Mouse (Mus musculus): ENCODE measurements around the gene Aebp1. TPM values are rescaled to one million over a fixed set of nuclear protein-coding genes. Genes with fewer than 3 reads are reported as not detected.

The Aebp1 gene
- polyA plus RNA-seq, 1 experiment from 2014 or later = 32.5 TPM

GRCm38 (mm10) chr11:5868324-5868723 is 6.6 kb downstream of the Aebp1 start:
- Histone ChIP-seq H3K4me1 (ENCODE audit: insufficient read depth) (no peaks in the 10 kb centered on the region), H3K9me3 (ENCODE audit: low read depth, low read length) (no peaks in the 10 kb centered on the region), H3K36me3 (ENCODE audit: insufficient read depth) (peaks cover 62% of the 10 kb centered on the region), H3K27me3 (ENCODE audit: insufficient read depth, low read length) (no peaks in the 10 kb centered on the region), H3K4me2 (no peak overlapping the region), H3K9ac (no peak overlapping the region), H3K27ac (ENCODE audit: low read depth) (no peak overlapping the region), H3K4me3 (ENCODE audit: low read depth, low read length) (no peak overlapping the region)
- DNase-seq (no peak), ATAC-seq (ENCODE audit: insufficient read depth) (no peak)
- no peak for TF ChIP-seq CTCF (IDR thresholded peaks at IDR 0.05; ENCODE audit: low read depth)
- 86% methylated on average over 12 of the region's 12 CpGs for WGBS

- WGBS = 93% methylated on average over 16 of the region's 16 CpGs
- Histone ChIP-seq H3K27me3 (ENCODE audit: insufficient read depth, low read length) (no peaks in the 10 kb centered on the region), H3K4me2 (no peak overlapping the region), H3K4me1 (ENCODE audit: insufficient read depth) (no peaks in the 10 kb centered on the region), H3K36me3 (ENCODE audit: insufficient read depth) (peaks cover 72% of the 10 kb centered on the region), H3K9ac (no peak overlapping the region), H3K27ac (ENCODE audit: low read depth) (no peak overlapping the region), H3K9me3 (ENCODE audit: low read depth, low read length) (no peaks in the 10 kb centered on the region), H3K4me3 (ENCODE audit: low read depth, low read length) (no peak overlapping the region)
- no peak for TF ChIP-seq CTCF (IDR thresholded peaks at IDR 0.05; ENCODE audit: low read depth)
- no peak for DNase-seq
- no peak for ATAC-seq (ENCODE audit: insufficient read depth)
Measured at GRCm38 (mm10) chr11:5869331-5869730, 7.6 kb downstream of the Aebp1 start.

GRCm38 (mm10) chr11:5870069-5870468 is 8.3 kb downstream of the Aebp1 start:
- ATAC-seq (ENCODE audit: insufficient read depth) = no peak
- Histone ChIP-seq H3K4me2 (no peak overlapping the region), H3K36me3 (ENCODE audit: insufficient read depth) (peaks cover 76% of the 10 kb centered on the region), H3K9me3 (ENCODE audit: low read depth, low read length) (no peaks in the 10 kb centered on the region), H3K27me3 (ENCODE audit: insufficient read depth, low read length) (no peaks in the 10 kb centered on the region), H3K9ac (no peak overlapping the region), H3K4me1 (ENCODE audit: insufficient read depth) (no peaks in the 10 kb centered on the region), H3K4me3 (ENCODE audit: low read depth, low read length) (no peak overlapping the region), H3K27ac (ENCODE audit: low read depth) (no peak overlapping the region)
- no peak for TF ChIP-seq CTCF (IDR thresholded peaks at IDR 0.05; ENCODE audit: low read depth)
- WGBS = 80% methylated on average over 16 of the region's 16 CpGs
- DNase-seq = no peak

GRCm38 (mm10) chr11:5872707-5873106 is 11.0 kb downstream of the Aebp1 start:
- 90% methylated on average over 11 of the region's 11 CpGs for WGBS
- Histone ChIP-seq H3K9me3 (ENCODE audit: low read depth, low read length) (no peaks in the 10 kb centered on the region), H3K4me3 (ENCODE audit: low read depth, low read length) (no peak overlapping the region), H3K27ac (ENCODE audit: low read depth) (no peak overlapping the region), H3K36me3 (ENCODE audit: insufficient read depth) (peaks cover 87% of the 10 kb centered on the region), H3K4me2 (no peak overlapping the region), H3K9ac (no peak overlapping the region), H3K27me3 (ENCODE audit: insufficient read depth, low read length) (no peaks in the 10 kb centered on the region), H3K4me1 (ENCODE audit: insufficient read depth) (0 out of 2 replicates have a peak, but pooled peaks cover 5% of the 10 kb centered on the region)
- ATAC-seq (ENCODE audit: insufficient read depth) (no peak), DNase-seq (no peak)
- no peak for TF ChIP-seq CTCF (IDR thresholded peaks at IDR 0.05; ENCODE audit: low read depth)

GRCm38 (mm10) chr11:5873192-5873591 is 11.4 kb downstream of the Aebp1 start:
- Histone ChIP-seq H3K4me1 (ENCODE audit: insufficient read depth) (0 out of 2 replicates have a peak, but pooled peaks cover 5% of the 10 kb centered on the region), H3K36me3 (ENCODE audit: insufficient read depth) (peaks cover 83% of the 10 kb centered on the region), H3K4me3 (ENCODE audit: low read depth, low read length) (no peak overlapping the region), H3K27me3 (ENCODE audit: insufficient read depth, low read length) (no peaks in the 10 kb centered on the region), H3K4me2 (no peak overlapping the region), H3K27ac (ENCODE audit: low read depth) (no peak overlapping the region), H3K9me3 (ENCODE audit: low read depth, low read length) (no peaks in the 10 kb centered on the region), H3K9ac (no peak overlapping the region)
- ATAC-seq (ENCODE audit: insufficient read depth) (no peak), DNase-seq (no peak)
- WGBS = 95% methylated on average over 9 of the region's 9 CpGs
- TF ChIP-seq CTCF (IDR thresholded peaks at IDR 0.05; ENCODE audit: low read depth) = no peak

- Histone ChIP-seq H3K27ac (ENCODE audit: low read depth) (no peak overlapping the region), H3K4me2 (peak overlapping the region; percentile 69), H3K36me3 (ENCODE audit: insufficient read depth) (peaks cover 43% of the 10 kb centered on the region), H3K4me1 (ENCODE audit: insufficient read depth) (0 out of 2 replicates have a peak, but pooled peaks cover 5% of the 10 kb centered on the region), H3K27me3 (ENCODE audit: insufficient read depth, low read length) (no peaks in the 10 kb centered on the region), H3K4me3 (ENCODE audit: low read depth, low read length) (peak overlapping the region; percentile 62), H3K9ac (peak overlapping the region; percentile 75), H3K9me3 (ENCODE audit: low read depth, low read length) (no peaks in the 10 kb centered on the region)
- DNase-seq = peak; percentile 27
- WGBS = 5% methylated on average over 5 of the region's 5 CpGs
- TF ChIP-seq CTCF (IDR thresholded peaks at IDR 0.05; ENCODE audit: low read depth) = no peak
- no peak for ATAC-seq (ENCODE audit: insufficient read depth)
Measured at GRCm38 (mm10) chr11:5877421-5877820, 15.7 kb downstream of the Aebp1 start.

GRCm38 (mm10) chr11:5877921-5878526 is 16.3 kb downstream of the Aebp1 start, which contains the start of gene Pold2:
TSS of gene Pold2 (minus strand) at chr11:5878292.
- H3K4me1 ChIP-seq (ENCODE audit: insufficient read depth) = 0 out of 2 replicates have a peak, but pooled peaks cover 5% of the 10 kb centered on the region
- no peaks in the 10 kb centered on the region for H3K27me3 ChIP-seq (ENCODE audit: insufficient read depth, low read length)
- peak within 1 kb of the TSS; percentile 69 for H3K4me2 ChIP-seq
- peaks cover 37% of the 10 kb centered on the region for H3K36me3 ChIP-seq (ENCODE audit: insufficient read depth)
- peak within 1 kb of the TSS; percentile 60 for H3K27ac ChIP-seq (ENCODE audit: low read depth)
- H3K9me3 ChIP-seq (ENCODE audit: low read depth, low read length) = no peaks in the 10 kb centered on the region
- peak within 1 kb of the TSS; percentile 75 for H3K9ac ChIP-seq
- DNase-seq = peak; percentile 99
- H3K4me3 ChIP-seq (ENCODE audit: low read depth, low read length) = peak within 1 kb of the TSS; percentile 62
- ATAC-seq (ENCODE audit: insufficient read depth) = peak; percentile 98
- WGBS = under 1% methylated on average over 52 of the region's 52 CpGs
- no peak for TF ChIP-seq CTCF (IDR thresholded peaks at IDR 0.05; ENCODE audit: low read depth)

Measured in lung, embryonic 14.5 days (tissue).